Mouse (Mus musculus): ENCODE measurements around the gene Pald1. TPM values are rescaled to one million over a fixed set of nuclear protein-coding genes. Genes with fewer than 3 reads are reported as not detected.

The Pald1 gene
- polyA plus RNA-seq (2016; fragmentation: Nextera tagmentation; extraction: Ambion mirVana): 36.0 and 36.2 TPM in 2 replicates

GRCm38 (mm10) chr10:61383021-61383714, at the start of gene Pald1:
Gene Pald1 (minus strand): TSS chr10:61383530.
- peak; percentile 82 for DNase-seq (ENCODE audit: extremely low spot score, low spot score)
- Histone ChIP-seq H3K4me1 (peaks cover 57% of the 10 kb centered on the region), H3K4me3 (peak within 1 kb of the TSS; percentile 70), H3K27me3 (ENCODE audit: poor library complexity, severe bottlenecking) (peaks cover 49% of the 10 kb centered on the region), H3K36me3 (replicated peaks) (peaks cover 2% of the 10 kb centered on the region; the same call in 1 of the 2 replicates), H3K27ac (peak within 1 kb of the TSS; percentile 90), H3K9me3 (no peaks in the 10 kb centered on the region)
- WGBS: under 1% methylated on average over 60 of the region's 60 CpGs

DNA sequence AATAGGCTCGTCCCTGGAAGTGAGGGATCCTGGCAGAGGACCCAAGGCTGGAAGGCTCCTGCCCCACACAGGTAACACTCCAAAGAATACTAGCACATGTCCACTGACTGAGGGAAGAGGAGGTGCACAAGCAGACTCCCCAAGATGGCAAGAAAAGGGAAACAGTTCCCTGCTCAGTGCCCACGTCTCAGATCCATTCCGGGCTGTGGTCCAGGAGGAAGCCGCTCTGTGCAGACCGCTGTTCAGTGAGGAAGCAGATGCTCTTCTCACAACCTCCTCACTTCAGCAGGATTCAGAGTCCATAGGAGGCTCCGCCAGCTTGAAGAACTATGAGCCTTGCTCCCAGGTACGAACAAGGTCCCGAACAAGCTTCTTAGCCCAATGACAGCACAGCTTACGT, 48.0 kb upstream of the Pald1 start:
- Histone ChIP-seq H3K27ac (no peak overlapping the region), H3K4me1 (peaks cover 5% of the 10 kb centered on the region; the same call in 1 of the 2 replicates), H3K27me3 (ENCODE audit: poor library complexity, severe bottlenecking) (no peaks in the 10 kb centered on the region), H3K4me3 (no peak overlapping the region), H3K36me3 (replicated peaks) (peaks cover 77% of the 10 kb centered on the region), H3K9me3 (no peaks in the 10 kb centered on the region)
- 96% methylated on average over 9 of the region's 9 CpGs for WGBS
- no peak for DNase-seq (ENCODE audit: extremely low spot score, low spot score)

DNA sequence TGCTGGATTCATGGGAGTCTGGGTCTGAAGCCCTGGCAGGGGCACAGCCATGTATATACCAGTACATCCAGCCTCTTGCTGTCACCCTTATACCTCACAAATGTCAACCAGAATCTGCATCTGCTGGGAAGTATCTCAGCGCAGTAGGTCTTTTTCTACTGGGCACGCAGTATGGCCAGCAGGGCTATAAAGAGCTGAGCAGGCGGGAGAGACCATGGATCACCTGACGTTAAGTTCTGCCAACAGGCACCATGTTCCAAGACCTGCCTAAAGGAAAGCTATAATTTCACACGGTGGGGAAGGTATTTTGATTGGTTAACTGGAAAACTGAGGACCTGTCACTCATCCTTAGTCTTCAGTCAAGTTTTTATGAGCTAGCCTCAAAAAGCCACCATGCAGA, 45.7 kb upstream of the Pald1 start:
- Histone ChIP-seq H3K4me1 (peaks cover 14% of the 10 kb centered on the region), H3K36me3 (replicated peaks) (peaks cover 55% of the 10 kb centered on the region), H3K9me3 (no peaks in the 10 kb centered on the region), H3K4me3 (no peak overlapping the region), H3K27ac (no peak overlapping the region), H3K27me3 (ENCODE audit: poor library complexity, severe bottlenecking) (no peaks in the 10 kb centered on the region)
- WGBS: 94% methylated on average over 5 of the region's 5 CpGs
- no peak for DNase-seq (ENCODE audit: extremely low spot score, low spot score)

DNA sequence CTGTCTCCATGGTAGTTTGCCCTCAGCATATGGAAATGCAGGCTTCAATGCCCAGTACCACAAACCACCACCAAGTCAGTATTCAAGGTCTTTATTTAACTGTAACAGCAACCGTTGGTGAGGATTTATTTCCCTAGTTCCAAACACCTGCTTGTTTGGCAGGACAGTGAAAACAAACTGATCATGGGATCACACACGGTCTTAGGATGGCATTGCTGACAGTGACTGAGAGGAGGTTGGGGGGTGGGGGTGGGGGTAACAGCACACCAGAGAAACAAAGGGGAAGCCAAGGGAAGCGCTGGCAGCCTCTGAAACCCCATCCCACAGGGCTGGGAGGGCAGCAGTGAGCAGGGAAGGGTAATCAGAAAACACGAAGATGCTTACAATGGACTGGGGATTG, 45.1 kb upstream of the Pald1 start:
- Histone ChIP-seq H3K4me3 (no peak overlapping the region), H3K27me3 (ENCODE audit: poor library complexity, severe bottlenecking) (no peaks in the 10 kb centered on the region), H3K4me1 (peaks cover 20% of the 10 kb centered on the region), H3K9me3 (no peaks in the 10 kb centered on the region), H3K27ac (no peak overlapping the region), H3K36me3 (replicated peaks) (peaks cover 49% of the 10 kb centered on the region)
- 66% methylated on average over 4 of the region's 4 CpGs for WGBS
- no peak for DNase-seq (ENCODE audit: extremely low spot score, low spot score)

GRCm38 (mm10) chr10:61427951-61428350, 44.6 kb upstream of the Pald1 start:
- WGBS: 91% methylated on average over 6 of the region's 6 CpGs
- DNase-seq (ENCODE audit: extremely low spot score, low spot score): no peak
- Histone ChIP-seq H3K4me1 (peaks cover 24% of the 10 kb centered on the region), H3K27me3 (ENCODE audit: poor library complexity, severe bottlenecking) (0 out of 2 replicates have a peak, but pooled peaks cover 3% of the 10 kb centered on the region), H3K4me3 (no peak overlapping the region), H3K36me3 (replicated peaks) (peaks cover 44% of the 10 kb centered on the region), H3K9me3 (no peaks in the 10 kb centered on the region), H3K27ac (no peak overlapping the region)

GRCm38 (mm10) chr10:61426251-61426757, 43.0 kb upstream of the Pald1 start:
- Histone ChIP-seq H3K27ac (no peak overlapping the region), H3K36me3 (replicated peaks) (peaks cover 28% of the 10 kb centered on the region), H3K4me3 (no peak overlapping the region), H3K9me3 (no peaks in the 10 kb centered on the region), H3K27me3 (ENCODE audit: poor library complexity, severe bottlenecking) (peaks cover 5% of the 10 kb centered on the region; the same call in 1 of the 2 replicates), H3K4me1 (peaks cover 25% of the 10 kb centered on the region)
- no peak for DNase-seq (ENCODE audit: extremely low spot score, low spot score)
- 67% methylated on average over 2 of the region's 2 CpGs for WGBS

DNA sequence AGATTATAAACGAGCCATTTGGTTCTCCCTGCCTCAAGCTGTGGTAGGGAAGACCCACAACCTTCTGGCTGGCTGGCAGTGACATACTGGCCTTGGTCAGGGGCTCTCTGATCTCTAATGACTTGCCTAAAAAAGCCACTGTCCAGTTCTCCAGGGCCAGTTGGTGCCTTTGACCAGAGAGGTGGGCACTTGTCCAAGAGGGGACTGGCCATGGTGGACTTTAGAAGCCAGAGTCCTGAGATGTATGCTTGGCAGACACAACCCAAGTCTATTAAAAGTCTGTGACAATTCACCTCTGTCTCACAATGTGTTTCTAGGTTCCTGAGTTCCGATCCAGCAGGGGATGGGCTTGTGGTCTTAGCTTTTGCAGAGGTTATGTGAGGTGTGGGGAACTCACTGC, 41.7 kb upstream of the Pald1 start:
- peaks cover 30% of the 10 kb centered on the region for H3K4me1 ChIP-seq
- H3K9me3 ChIP-seq: no peaks in the 10 kb centered on the region
- WGBS: 87% methylated on average over 2 of the region's 2 CpGs
- no peak overlapping the region for H3K4me3 ChIP-seq
- no peak overlapping the region for H3K27ac ChIP-seq
- H3K27me3 ChIP-seq (ENCODE audit: poor library complexity, severe bottlenecking): peaks cover 17% of the 10 kb centered on the region
- peaks cover 15% of the 10 kb centered on the region for H3K36me3 ChIP-seq (replicated peaks)
- DNase-seq (ENCODE audit: extremely low spot score, low spot score): no peak

GRCm38 (mm10) chr10:61424500-61424899, 41.2 kb upstream of the Pald1 start:
- Histone ChIP-seq H3K9me3 (no peaks in the 10 kb centered on the region), H3K4me3 (no peak overlapping the region), H3K27ac (0 out of 2 replicates have a peak overlapping the region, but pooled peaks have one; percentile 0), H3K27me3 (ENCODE audit: poor library complexity, severe bottlenecking) (peaks cover 23% of the 10 kb centered on the region), H3K36me3 (replicated peaks) (peaks cover 10% of the 10 kb centered on the region), H3K4me1 (peaks cover 35% of the 10 kb centered on the region)
- 46% methylated on average over 7 of the region's 7 CpGs for WGBS
- no peak for DNase-seq (ENCODE audit: extremely low spot score, low spot score)

DNA sequence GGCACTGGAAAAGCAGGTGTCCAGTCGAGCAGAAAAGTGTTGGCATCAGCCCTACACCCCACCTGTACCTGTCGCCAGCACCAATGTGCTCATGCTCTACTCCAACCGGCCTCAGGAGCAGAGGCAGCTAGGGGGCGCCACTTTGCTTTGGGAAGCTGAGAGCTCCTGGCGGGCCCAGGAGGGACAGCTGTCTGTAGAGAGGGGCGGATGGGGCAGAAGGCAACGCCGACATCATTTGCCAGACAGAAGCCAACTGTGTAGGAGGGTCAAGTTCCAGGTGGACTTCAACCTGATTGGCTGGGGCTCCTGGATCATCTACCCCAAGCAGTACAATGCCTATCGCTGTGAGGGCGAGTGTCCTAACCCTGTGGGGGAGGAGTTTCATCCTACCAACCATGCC, 40.0 kb upstream of the Pald1 start:
- WGBS: 47% methylated on average over 10 of the region's 10 CpGs

GRCm38 (mm10) chr10:61422861-61423260, 39.5 kb upstream of the Pald1 start:
- Histone ChIP-seq H3K4me1 (peaks cover 47% of the 10 kb centered on the region), H3K9me3 (no peaks in the 10 kb centered on the region), H3K36me3 (replicated peaks) (no peaks in the 10 kb centered on the region), H3K27ac (no peak overlapping the region), H3K4me3 (no peak overlapping the region), H3K27me3 (ENCODE audit: poor library complexity, severe bottlenecking) (peaks cover 39% of the 10 kb centered on the region)
- DNase-seq (ENCODE audit: extremely low spot score, low spot score): no peak
- 86% methylated on average over 12 of the region's 12 CpGs for WGBS

More for the DNA sequence above, 40.0 kb upstream of the Pald1 start:
- no peaks in the 10 kb centered on the region for H3K9me3 ChIP-seq
- H3K36me3 ChIP-seq (replicated peaks): no peaks in the 10 kb centered on the region
- no peak overlapping the region for H3K27ac ChIP-seq
- peaks cover 35% of the 10 kb centered on the region for H3K27me3 ChIP-seq (ENCODE audit: poor library complexity, severe bottlenecking)
- peaks cover 43% of the 10 kb centered on the region for H3K4me1 ChIP-seq
- no peak for DNase-seq (ENCODE audit: extremely low spot score, low spot score)
- H3K4me3 ChIP-seq: no peak overlapping the region

- H3K27ac ChIP-seq: no peak overlapping the region
- peaks cover 53% of the 10 kb centered on the region for H3K4me1 ChIP-seq
- no peak for DNase-seq (ENCODE audit: extremely low spot score, low spot score)
- H3K4me3 ChIP-seq: no peak overlapping the region
- peaks cover 68% of the 10 kb centered on the region for H3K27me3 ChIP-seq (ENCODE audit: poor library complexity, severe bottlenecking)
- no peaks in the 10 kb centered on the region for H3K36me3 ChIP-seq (replicated peaks)
- WGBS: 80% methylated on average over 4 of the region's 4 CpGs
- no peaks in the 10 kb centered on the region for H3K9me3 ChIP-seq
Observed at GRCm38 (mm10) chr10:61420011-61420410, 36.7 kb upstream of the Pald1 start.

- 2% methylated on average over 24 of the region's 24 CpGs for WGBS
- Histone ChIP-seq H3K36me3 (replicated peaks) (no peaks in the 10 kb centered on the region), H3K27me3 (ENCODE audit: poor library complexity, severe bottlenecking) (peaks cover 73% of the 10 kb centered on the region), H3K4me1 (peaks cover 45% of the 10 kb centered on the region), H3K27ac (no peak overlapping the region), H3K9me3 (no peaks in the 10 kb centered on the region), H3K4me3 (peak overlapping the region; percentile 58)
- no peak for DNase-seq (ENCODE audit: extremely low spot score, low spot score)
Observed at GRCm38 (mm10) chr10:61419146-61419545, 35.8 kb upstream of the Pald1 start.

- peaks cover 72% of the 10 kb centered on the region for H3K27me3 ChIP-seq (ENCODE audit: poor library complexity, severe bottlenecking)
- peaks cover 42% of the 10 kb centered on the region for H3K4me1 ChIP-seq
- no peaks in the 10 kb centered on the region for H3K36me3 ChIP-seq (replicated peaks)
- no peaks in the 10 kb centered on the region for H3K9me3 ChIP-seq
- H3K4me3 ChIP-seq: peak overlapping the region; percentile 58
- DNase-seq (ENCODE audit: extremely low spot score, low spot score): peak; percentile 46
- peak overlapping the region; percentile 33; the same call in 1 of the 2 replicates for H3K27ac ChIP-seq
- WGBS: 4% methylated on average over 50 of the region's 50 CpGs
Observed at GRCm38 (mm10) chr10:61418131-61418900, 35.0 kb upstream of the Pald1 start.

Data from forebrain, embryonic 10.5 days (tissue).